Mouse (Mus musculus): Measurements from ENCODE around the gene Ppid. TPM values are rescaled to one million over a fixed set of nuclear protein-coding genes. Genes with fewer than 3 reads are reported as not detected.
"Not testable (repeated sequence)": the region's sequence is repeated elsewhere in the genome, so short reads cannot be mapped to it uniquely, and the experiment has no call there.

Gene Ppid
- polyA plus RNA-seq, 1 experiment from 2014 or later, result 144 TPM

- H3K36me3 ChIP-seq, result no peaks in the 10 kb centered on the region
- no peak for ATAC-seq (ENCODE audit: insufficient read depth, low FRiP score, low read depth)
- H3K4me3 ChIP-seq (replicated peaks), result no peak overlapping the region
- 83% methylated on average over 10 of the region's 10 CpGs for WGBS
- no peaks in the 10 kb centered on the region for H3K9me3 ChIP-seq
- no peak overlapping the region for H3K9ac ChIP-seq
- H3K4me1 ChIP-seq, result peaks cover 5% of the 10 kb centered on the region; the same call in 1 of the 2 replicates
- no peaks in the 10 kb centered on the region for H3K27me3 ChIP-seq (replicated peaks)
- H3K27ac ChIP-seq, result no peak overlapping the region
- no peak overlapping the region for H3K4me2 ChIP-seq
These were observed 29.1 kb upstream of the Ppid start for GRCm38 (mm10) chr3:79561784-79562715.

GRCm38 (mm10) chr3:79563511-79563910 is 27.6 kb upstream of the Ppid start:
- Histone ChIP-seq H3K4me2 (no peak overlapping the region), H3K36me3 (no peaks in the 10 kb centered on the region), H3K9ac (no peak overlapping the region), H3K27ac (no peak overlapping the region), H3K9me3 (no peaks in the 10 kb centered on the region), H3K4me1 (peaks cover 8% of the 10 kb centered on the region; the same call in 1 of the 2 replicates), H3K4me3 (replicated peaks) (no peak overlapping the region), H3K27me3 (replicated peaks) (no peaks in the 10 kb centered on the region)
- no peak for ATAC-seq (ENCODE audit: insufficient read depth, low FRiP score, low read depth)
- 73% methylated on average over 2 of the region's 2 CpGs for WGBS

DNA sequence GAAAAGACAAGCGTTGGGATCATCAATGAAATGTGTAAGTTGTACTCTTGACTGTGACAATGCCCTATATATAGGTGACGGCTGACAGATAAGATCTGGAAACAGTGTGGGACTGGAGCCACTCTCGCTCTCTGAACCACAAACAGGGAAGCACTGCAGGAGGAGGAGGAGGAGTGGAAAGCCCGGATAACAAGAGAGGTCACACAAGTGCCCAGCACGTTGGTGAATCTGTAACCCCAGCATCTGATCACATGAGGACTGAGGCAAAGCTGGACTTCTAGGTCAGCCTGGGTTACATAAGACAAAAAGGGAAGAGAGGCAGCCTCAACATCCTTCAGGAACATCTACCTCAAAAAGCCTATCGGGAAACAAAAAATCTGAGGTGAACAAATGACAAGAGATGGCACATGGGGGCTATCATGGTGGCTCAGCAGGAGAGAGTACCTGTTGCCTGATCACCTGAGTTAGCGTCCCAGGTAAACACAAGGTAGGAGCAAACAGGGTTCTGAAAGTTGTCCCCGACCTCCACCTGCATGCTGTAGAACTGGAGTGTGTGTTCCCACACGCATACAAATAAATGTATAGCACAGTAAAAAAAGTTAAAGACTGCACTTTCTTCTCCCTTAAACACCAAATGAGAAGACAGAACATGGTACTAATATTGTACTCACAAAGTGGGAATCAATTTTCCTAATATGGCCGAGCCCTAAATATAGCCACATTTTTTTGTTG is 26.1 kb upstream of the Ppid start:
- no peak for ATAC-seq (ENCODE audit: insufficient read depth, low FRiP score, low read depth)
- H3K4me1 ChIP-seq, result peaks cover 6% of the 10 kb centered on the region; the same call in 1 of the 2 replicates
- H3K4me3 ChIP-seq (replicated peaks), result no peak overlapping the region
- no peaks in the 10 kb centered on the region for H3K36me3 ChIP-seq
- H3K27ac ChIP-seq, result no peak overlapping the region
- H3K9ac ChIP-seq, result no peak overlapping the region
- no peaks in the 10 kb centered on the region for H3K9me3 ChIP-seq
- H3K27me3 ChIP-seq (replicated peaks), result no peaks in the 10 kb centered on the region
- 77% methylated on average over 10 of the region's 10 CpGs for WGBS
- no peak overlapping the region for H3K4me2 ChIP-seq

DNA sequence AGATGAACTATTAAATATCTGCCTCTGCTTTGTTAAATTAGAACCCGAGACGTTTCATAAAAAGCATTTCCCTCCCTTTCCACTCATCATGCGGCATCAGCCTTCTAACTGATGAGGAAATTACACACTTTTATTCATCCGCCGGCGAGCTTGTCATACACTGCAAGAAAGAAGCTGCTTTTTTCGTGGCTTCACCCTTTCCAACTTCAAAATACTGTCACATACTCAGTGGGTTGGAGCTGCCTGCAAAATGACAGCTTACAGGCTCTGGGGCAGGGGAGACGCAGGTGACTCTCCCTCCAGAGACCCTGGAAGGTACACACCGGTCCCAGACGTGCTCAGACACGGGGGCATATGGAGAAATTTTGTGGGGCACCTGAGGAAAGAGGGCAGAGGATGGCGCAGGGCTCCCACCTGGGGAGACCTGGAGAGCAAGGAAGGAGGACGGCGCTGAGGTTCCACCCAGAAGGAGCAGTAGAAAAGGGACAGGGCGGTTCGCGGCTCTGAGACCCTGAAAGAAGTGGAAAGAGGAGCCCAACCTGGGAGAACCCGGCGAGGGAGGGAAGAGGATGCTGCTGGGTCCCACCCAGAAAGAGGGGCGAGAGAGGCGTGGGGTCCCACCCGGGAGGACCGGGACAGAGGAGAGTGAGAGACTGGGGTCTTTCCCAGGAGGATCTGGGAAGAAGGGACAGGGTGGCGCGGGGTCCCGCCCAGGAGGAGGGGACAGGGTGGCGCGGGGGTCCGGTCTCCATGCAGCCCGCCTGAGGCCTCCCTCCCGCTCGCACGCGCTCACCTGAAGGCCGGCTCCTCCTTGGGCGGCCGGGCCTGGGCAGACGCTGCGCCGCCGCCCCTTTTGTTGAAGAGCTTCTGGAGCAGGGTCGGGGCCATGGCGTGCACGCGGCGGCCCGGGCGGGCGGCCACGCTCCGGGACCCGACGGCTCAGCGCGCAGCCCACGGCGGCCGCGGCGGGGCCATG is 24.1 kb upstream of the Ppid start:
- Histone ChIP-seq H3K27ac (peak overlapping the region; percentile 80), H3K4me2 (peak overlapping the region; percentile 81), H3K4me1 (peaks cover 6% of the 10 kb centered on the region; the same call in 1 of the 2 replicates), H3K9ac (peak overlapping the region; percentile 76), H3K9me3 (no peaks in the 10 kb centered on the region), H3K27me3 (replicated peaks) (no peaks in the 10 kb centered on the region), H3K36me3 (no peaks in the 10 kb centered on the region), H3K4me3 (replicated peaks) (peak overlapping the region; percentile 83)
- peak; percentile 38 for ATAC-seq (ENCODE audit: insufficient read depth, low FRiP score, low read depth)
- WGBS, result 3% methylated on average over 59 of the region's 60 CpGs

GRCm38 (mm10) chr3:79567703-79568362 is 23.3 kb upstream of the Ppid start, which contains the start of gene Fnip2:
Gene Fnip2, minus strand, starts transcription at chr3:79567796.
- H3K4me2 ChIP-seq, result peak within 1 kb of the TSS; percentile 81
- WGBS, result under 1% methylated on average over 51 of the region's 55 CpGs
- H3K9ac ChIP-seq, result peak within 1 kb of the TSS; percentile 76
- H3K4me3 ChIP-seq (replicated peaks), result peak within 1 kb of the TSS; percentile 83
- H3K36me3 ChIP-seq, result no peaks in the 10 kb centered on the region
- H3K4me1 ChIP-seq, result peaks cover 6% of the 10 kb centered on the region; the same call in 1 of the 2 replicates
- no peaks in the 10 kb centered on the region for H3K9me3 ChIP-seq
- peak; percentile 96 for ATAC-seq (ENCODE audit: insufficient read depth, low FRiP score, low read depth)
- peak within 1 kb of the TSS; percentile 80 for H3K27ac ChIP-seq
- H3K27me3 ChIP-seq (replicated peaks), result no peaks in the 10 kb centered on the region

- Histone ChIP-seq H3K36me3 (no peaks in the 10 kb centered on the region), H3K27me3 (replicated peaks) (no peaks in the 10 kb centered on the region), H3K9ac (no peak overlapping the region), H3K4me3 (replicated peaks) (no peak overlapping the region), H3K4me2 (peak overlapping the region; percentile 81), H3K27ac (peak overlapping the region; percentile 80), H3K9me3 (no peaks in the 10 kb centered on the region), H3K4me1 (peaks cover 6% of the 10 kb centered on the region; the same call in 1 of the 2 replicates)
- no peak for ATAC-seq (ENCODE audit: insufficient read depth, low FRiP score, low read depth)
- 87% methylated on average over 16 of the region's 16 CpGs for WGBS
These were observed 22.4 kb upstream of the Ppid start for GRCm38 (mm10) chr3:79568629-79569350.

- Histone ChIP-seq H3K27me3 (replicated peaks) (no peaks in the 10 kb centered on the region), H3K36me3 (no peaks in the 10 kb centered on the region), H3K4me3 (replicated peaks) (no peak overlapping the region), H3K4me2 (no peak overlapping the region), H3K27ac (no peak overlapping the region), H3K4me1 (peaks cover 6% of the 10 kb centered on the region; the same call in 1 of the 2 replicates), H3K9ac (no peak overlapping the region), H3K9me3 (no peaks in the 10 kb centered on the region)
- no peak for ATAC-seq (ENCODE audit: insufficient read depth, low FRiP score, low read depth)
- WGBS, result 74% methylated on average over 3 of the region's 3 CpGs
These were observed 21.8 kb upstream of the Ppid start for GRCm38 (mm10) chr3:79569351-79569681.

DNA sequence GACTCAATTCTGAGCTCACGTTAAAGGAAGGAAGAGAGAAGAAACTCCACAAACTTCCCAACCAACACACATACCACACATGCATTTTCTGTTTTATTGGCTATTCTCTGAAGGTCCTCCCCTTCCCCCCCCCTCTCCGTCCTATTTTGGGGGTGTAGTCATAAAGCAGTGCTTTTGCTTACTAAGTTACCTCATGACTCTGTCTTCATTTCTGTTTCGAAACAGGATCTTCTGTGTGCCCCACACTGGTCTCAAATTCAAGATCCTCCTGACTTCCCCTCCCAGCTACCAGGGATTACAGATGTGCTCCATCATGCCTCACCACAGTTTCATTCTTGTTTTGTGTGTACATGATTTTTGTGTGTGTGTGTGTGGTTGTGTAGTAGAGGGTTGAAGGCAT is 18.7 kb upstream of the Ppid start:
- H3K36me3 ChIP-seq, result no peaks in the 10 kb centered on the region
- H3K27me3 ChIP-seq (replicated peaks), result no peaks in the 10 kb centered on the region

DNA sequence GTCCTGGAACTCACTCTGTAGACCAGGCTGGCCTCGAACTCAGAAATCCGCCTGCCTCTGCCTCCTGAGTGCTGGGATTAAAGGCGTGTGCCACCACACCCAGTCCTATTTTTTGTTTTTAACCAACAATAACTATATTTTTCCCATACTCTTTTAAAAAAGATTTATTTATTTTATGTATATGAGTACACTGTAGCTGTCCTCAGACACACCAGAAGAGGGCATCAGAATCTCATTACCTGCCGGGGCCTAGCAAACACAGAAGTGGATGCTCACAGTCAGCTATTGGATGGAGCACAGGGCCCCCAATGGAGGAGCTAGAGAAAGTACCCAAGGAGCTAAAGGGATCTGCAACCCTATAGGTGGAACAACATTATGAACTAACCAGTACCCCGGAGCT is 17.8 kb upstream of the Ppid start:
- not testable (repeated sequence) for H3K9ac ChIP-seq; H3K36me3 ChIP-seq; H3K27me3 ChIP-seq (replicated peaks); ATAC-seq (ENCODE audit: insufficient read depth, low FRiP score, low read depth); H3K4me2 ChIP-seq; H3K4me3 ChIP-seq (replicated peaks); H3K9me3 ChIP-seq; H3K27ac ChIP-seq; H3K4me1 ChIP-seq
- WGBS, result 96% methylated on average over 5 of the region's 5 CpGs

More for the DNA sequence above, 18.7 kb upstream of the Ppid start:
- no peak for ATAC-seq (ENCODE audit: insufficient read depth, low FRiP score, low read depth)
- H3K4me2 ChIP-seq, result no peak overlapping the region
- no peak overlapping the region for H3K27ac ChIP-seq
- 56% methylated on average over 3 of the region's 3 CpGs for WGBS
- H3K4me1 ChIP-seq, result 0 out of 2 replicates have a peak, but pooled peaks cover 10% of the 10 kb centered on the region
- H3K4me3 ChIP-seq (replicated peaks), result no peak overlapping the region
- H3K9me3 ChIP-seq, result no peaks in the 10 kb centered on the region
- H3K9ac ChIP-seq, result no peak overlapping the region

- Histone ChIP-seq H3K27ac (no peak overlapping the region), H3K4me3 (replicated peaks) (no peak overlapping the region), H3K27me3 (replicated peaks) (no peaks in the 10 kb centered on the region), H3K36me3 (no peaks in the 10 kb centered on the region), H3K4me1 (0 out of 2 replicates have a peak, but pooled peaks cover 7% of the 10 kb centered on the region), H3K4me2 (no peak overlapping the region), H3K9me3 (no peaks in the 10 kb centered on the region), H3K9ac (no peak overlapping the region)
- peak; percentile 86; the same call in 1 of the 2 replicates for ATAC-seq (ENCODE audit: insufficient read depth, low FRiP score, low read depth)
- 73% methylated on average over 3 of the region's 3 CpGs for WGBS
These were observed 16.8 kb upstream of the Ppid start for GRCm38 (mm10) chr3:79574336-79574735.

Data from stomach, embryonic 15.5 days (tissue).